Mouse (Mus musculus): ENCODE measurements around the gene Utrn.
A peak's percentile ranks its signal among the peaks of the same experiment; 100 is the strongest.

Utrn gene

DNA sequence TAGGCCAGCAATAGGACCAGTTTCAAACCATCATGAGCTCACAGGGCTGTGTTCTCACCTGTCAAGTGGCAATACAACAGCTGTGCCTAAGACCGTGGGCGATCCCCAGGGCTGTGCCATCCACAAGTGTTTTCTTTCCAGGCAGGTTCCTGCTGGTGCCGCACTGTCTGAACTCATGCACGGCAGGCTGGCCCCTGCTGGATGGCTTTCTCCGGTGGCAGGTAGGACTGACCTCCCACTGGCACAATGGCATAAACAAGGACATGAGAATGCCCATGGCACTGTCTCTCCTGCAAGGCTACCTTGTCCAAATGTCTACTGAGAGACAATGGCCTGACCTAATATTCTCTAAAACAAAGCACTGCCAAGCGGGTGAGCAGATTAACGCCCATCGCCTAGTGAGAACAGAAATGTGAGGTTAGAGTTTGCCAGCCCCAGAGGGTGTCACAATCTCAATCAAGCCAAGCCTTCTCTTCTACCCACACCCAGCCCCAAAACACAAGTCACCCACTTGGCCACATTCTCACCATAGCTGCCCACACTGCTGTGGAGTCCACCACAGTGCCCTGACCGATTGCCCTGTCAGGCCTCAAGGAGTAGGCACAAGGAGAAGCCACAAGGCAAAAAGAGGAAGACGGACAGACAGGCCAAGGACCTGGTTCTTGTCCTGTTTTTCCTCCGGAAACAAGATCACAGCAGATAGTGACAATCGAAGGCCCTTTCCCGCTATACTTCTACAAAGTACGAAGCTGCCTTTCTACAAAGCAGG, 32.9 kb downstream of the Utrn start:
- DNase-seq (ENCODE audit: low read depth), result no peak

- no peak for DNase-seq (ENCODE audit: low read depth)
Observed at GRCm38 (mm10) chr10:12834215-12834614, 35.0 kb downstream of the Utrn start.

DNA sequence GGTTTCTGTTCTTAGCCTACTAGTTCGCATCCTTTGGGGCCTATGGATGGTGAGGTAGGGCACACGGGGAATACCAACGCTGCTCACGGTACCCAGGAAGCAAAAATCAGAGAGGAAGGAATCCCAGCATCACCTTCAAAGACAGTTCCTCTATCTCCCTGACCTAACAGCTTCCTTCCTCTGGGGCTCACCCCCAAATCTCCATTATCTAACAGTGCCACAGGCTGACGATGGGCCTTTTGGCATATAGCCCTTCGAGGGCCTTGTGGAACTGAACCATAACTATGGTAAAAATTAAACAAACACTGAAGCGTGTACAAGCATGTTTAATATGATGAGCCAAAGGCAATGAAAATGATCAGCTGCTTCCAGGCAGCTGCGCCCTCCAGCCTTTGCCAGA, 37.0 kb downstream of the Utrn start:
- no peak for DNase-seq (ENCODE audit: low read depth)

DNA sequence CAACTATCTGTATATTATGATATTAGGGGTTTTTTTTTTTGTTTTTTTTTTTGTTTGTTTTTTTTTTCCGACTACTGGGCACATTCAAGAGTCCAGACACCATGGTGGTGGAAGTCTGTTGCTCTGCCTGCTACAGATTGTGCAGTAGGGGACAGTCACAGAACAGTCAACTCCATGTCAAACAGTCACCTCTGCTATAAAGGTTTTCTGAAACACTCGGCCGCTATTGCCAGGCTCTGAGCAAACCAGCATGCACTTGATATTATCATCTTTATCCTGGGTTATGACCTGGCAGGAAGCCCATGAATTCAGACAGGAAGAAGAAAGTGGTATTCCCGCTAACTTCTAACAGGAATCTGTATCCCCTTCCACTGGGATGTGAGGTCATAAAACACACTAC, 41.4 kb downstream of the Utrn start:
- no peak for DNase-seq (ENCODE audit: low read depth)

GRCm38 (mm10) chr10:12827306-12827705, 41.9 kb downstream of the Utrn start:
- no peak for DNase-seq (ENCODE audit: low read depth)

- DNase-seq (ENCODE audit: low read depth), result no peak
Observed at GRCm38 (mm10) chr10:12826760-12827281, 42.3 kb downstream of the Utrn start.

GRCm38 (mm10) chr10:12824386-12824785, 44.8 kb downstream of the Utrn start:
- no peak for DNase-seq (ENCODE audit: low read depth)

DNA sequence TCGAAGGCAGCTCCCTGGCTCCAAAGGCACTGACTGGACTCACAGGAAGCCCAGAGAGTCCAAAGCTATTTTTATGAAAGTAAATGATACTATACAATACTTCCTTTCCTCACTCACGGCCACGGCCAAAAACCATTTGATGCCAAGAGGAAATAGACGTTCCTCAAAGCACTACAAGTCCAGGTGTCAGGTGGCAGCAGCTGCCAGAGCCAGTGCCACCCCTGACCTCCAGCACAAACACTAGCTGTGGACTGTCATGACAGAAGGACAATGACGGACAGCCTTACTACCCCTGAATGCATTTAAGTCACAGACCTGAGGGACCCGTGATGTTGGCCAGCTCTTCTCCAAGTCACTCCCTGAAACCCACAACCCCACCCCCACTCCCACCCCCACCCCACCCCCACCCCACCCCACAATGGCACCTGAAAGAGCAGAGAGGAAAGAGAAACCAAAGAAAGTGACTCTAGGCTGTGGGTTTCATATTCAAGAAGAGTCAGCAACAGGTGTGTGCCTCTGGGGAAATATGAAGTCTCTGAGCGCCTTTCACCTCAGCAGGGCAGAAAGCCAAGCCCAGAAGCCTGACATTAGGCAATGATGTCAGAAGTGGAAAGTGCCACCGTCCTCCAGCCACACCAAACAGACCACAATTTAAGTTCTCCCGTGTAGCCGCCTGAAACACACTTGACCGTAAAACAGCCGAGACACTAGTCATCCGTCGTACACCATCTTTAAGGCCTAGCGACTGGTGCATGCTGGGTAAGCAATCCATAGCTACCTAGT, 45.5 kb downstream of the Utrn start:
- peak; percentile 79 for DNase-seq (ENCODE audit: low read depth)

DNA sequence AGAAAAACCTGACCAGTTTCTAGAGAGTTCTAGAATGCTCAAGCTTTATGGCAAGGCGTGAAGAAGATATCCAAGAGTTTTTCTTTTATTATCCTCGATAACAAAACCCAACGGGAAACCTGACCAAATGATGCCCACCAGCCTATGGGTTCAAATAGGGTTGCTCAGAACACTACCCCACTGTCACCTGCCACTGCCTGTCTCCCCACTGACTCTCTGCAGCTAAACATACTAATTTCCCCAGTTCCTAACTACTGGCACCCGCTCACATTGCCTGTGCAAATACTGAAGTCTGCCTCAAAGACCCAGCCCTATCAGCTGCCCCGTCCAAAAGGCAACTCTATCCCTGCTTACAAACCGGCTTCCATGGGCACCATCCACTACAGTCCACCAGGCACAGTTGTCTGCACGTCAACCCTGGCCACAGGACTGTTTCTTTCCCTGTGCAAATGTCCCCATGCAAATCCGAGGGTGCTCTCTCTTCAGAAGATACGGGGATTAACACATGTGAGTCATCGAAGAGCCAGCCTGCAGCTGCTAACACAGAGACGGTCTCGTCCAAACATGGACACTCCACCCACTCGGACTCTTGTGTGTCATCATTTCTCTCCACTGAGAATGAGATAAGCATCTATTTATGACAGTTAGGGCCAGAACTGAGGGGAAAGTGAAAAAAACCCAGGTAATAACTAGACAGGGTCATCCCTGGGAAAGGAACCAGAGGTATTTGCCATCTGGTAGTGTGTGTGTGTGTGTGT, 48.0 kb downstream of the Utrn start:
- DNase-seq (ENCODE audit: low read depth), result peak; percentile 47

GRCm38 (mm10) chr10:12817409-12817808, 51.8 kb downstream of the Utrn start:
- DNase-seq (ENCODE audit: low read depth), result no peak

- no peak for DNase-seq (ENCODE audit: low read depth)
Observed at GRCm38 (mm10) chr10:12816530-12816929, 52.6 kb downstream of the Utrn start.

DNA sequence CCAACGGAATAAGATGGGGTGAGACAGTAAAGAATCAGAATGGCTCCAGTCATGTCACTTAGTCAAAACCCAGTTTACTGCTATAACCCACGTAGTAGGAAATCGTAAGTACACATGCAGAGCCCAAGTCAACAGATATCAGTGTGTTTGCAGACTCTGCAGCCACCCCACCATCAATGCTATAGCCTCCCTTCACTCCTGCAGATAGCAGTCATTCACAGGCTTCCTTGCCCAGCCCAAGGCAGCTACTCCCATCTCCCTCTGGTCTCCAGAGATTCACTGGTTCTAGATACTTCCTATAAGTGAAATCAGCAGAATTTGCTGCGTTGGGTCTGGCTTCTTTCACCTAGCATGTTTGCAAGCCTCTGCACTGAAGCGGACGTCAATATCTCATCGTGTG, 54.8 kb downstream of the Utrn start:
- DNase-seq (ENCODE audit: low read depth), result no peak

DNA sequence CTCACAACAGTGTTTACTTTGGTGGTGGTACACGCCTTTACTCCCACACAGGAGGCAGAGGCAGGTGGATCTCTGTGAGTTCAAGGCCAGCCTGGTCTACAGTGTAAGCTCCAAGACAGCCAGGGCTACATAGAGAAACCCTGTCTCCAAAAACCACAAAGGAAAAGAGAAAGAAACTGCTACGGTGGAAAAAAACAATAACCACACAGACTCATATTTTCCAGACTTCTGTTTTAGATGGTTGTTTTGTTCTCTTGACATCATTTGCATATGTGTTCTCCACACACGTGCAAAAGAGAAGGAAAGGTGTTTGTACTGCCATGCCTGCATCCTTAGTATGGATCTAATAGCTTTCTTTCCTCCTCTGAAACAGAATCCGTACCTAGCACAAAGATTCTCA, 55.3 kb downstream of the Utrn start:
- DNase-seq (ENCODE audit: low read depth), result peak; percentile 87

GRCm38 (mm10) chr10:12813211-12813811, 55.9 kb downstream of the Utrn start:
- peak; percentile 93 for DNase-seq (ENCODE audit: low read depth)

DNA sequence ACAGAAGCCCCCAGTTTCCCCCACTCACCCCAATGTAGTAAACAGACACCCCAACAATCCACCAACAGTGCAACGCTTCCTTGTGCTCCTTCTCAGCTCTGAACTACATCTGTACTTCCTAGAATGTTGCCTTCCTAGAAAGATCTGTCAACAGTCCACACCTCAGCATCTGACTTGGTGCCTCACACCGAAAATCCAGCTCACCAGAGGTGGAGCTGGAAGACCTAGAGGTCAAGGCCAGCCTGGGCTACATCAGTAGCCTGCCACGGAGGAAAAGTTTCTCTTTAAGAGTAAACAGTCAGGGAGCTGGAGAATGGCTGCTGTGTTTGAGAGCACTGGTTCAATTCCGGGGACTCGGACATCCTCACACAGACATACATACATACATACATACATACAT, 56.5 kb downstream of the Utrn start:
- no peak for DNase-seq (ENCODE audit: low read depth)

DNA sequence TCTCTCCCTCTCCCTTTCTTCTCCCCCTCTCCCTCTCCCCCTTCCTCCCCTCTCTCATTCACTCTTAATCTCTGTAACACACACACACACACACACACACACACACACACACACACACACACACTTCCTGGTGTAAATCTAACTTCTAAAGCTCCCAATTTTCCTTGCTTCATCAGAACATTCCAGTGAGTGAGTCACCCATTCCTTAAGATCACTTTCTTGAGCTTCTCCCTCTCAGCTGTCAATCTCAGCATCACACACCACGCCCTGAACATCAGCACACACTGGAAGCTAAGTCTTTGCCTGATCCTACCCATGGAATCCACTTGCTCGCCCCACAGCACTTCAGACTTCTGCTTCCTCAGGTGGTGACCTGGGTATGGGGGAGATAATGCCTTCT, 58.3 kb downstream of the Utrn start:
- DNase-seq (ENCODE audit: low read depth), result peak; percentile 38

- peak; percentile 49 for DNase-seq (ENCODE audit: low read depth)
Observed at GRCm38 (mm10) chr10:12809702-12810101, 59.5 kb downstream of the Utrn start.

GRCm38 (mm10) chr10:12808467-12808866, 60.7 kb downstream of the Utrn start:
- no peak for DNase-seq (ENCODE audit: low read depth)

DNA sequence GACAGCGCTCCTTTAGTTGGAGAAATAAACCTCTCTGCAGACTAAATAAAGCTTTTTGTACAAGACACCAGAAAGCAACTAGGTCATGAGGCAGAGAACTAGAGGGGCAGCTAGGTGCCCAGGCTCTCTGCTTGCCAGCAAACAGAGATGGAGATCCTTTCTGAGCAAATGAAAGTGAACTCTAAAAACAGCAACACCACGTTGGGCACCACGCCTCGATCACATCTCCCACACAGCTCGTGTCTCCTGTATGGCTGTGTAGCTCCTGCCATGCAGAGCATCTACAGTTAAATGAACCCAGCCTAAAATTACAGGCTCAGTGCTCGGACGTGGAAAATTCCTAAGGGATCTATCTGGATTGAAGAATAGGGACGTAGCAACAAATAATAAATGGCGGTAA, 61.5 kb downstream of the Utrn start:
- DNase-seq (ENCODE audit: low read depth), result peak; percentile 39

DNA sequence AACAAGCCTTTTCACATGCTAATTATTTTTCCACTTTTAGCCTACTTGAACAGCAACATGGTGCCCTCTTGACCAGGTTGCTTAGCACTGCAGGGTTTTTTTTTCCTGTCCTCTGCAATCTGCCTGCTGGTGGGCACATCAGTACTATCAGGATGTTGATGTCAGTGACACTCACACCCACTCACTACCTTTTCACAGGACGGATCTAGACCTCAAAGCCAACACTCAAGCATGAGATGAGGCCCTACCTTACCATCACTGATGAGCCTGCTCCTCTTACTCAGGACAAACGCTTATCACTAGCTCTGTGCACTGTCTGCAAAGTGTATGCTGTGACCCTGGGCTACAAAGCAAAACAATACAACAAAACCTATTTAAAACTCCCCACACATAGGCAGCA, 63.3 kb downstream of the Utrn start:
- DNase-seq (ENCODE audit: low read depth), result peak; percentile 72

- no peak for DNase-seq (ENCODE audit: low read depth)
Observed at GRCm38 (mm10) chr10:12803939-12804338, 65.2 kb downstream of the Utrn start.

DNA sequence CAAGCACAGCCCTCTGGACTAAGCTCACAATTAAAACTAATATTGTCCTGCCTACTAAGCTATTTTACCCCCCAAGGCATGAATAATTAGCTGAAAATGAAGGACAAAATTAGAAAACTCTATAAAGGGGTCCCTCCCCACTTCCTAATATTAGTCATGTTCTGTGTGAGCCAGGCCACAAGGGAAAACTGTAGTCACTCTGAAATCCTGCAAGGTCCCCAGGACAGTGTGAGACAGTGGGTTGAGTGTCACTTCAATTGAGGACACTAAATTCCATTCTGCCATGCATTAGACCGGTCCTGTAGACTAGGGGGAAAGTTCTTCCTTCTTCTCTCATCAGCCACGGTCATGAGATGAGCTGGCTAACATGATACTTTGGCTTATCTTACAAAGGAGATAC, 69.7 kb downstream of the Utrn start:
- no peak for DNase-seq (ENCODE audit: low read depth)
